Mouse (Mus musculus): Measurements from ENCODE around the gene A630095N17Rik. TPM values are rescaled to one million over a fixed set of nuclear protein-coding genes. Genes with fewer than 3 reads are reported as not detected.

A630095N17Rik gene
- polyA plus RNA-seq, 1 experiment from 2014 or later = not detected

GRCm38 (mm10) chr1:75255516-75256046 lies 23.7 kb upstream of the A630095N17Rik start:
- H3K4me2 ChIP-seq (ENCODE audit: low read length) = no peak overlapping the region
- H3K9me3 ChIP-seq (ENCODE audit: control insufficient read depth, low read length) = no peaks in the 10 kb centered on the region
- H3K4me3 ChIP-seq (ENCODE audit: control insufficient read depth in 1 of 2, insufficient read depth in 1 of 2, low read depth in 1 of 2, low read length in 2 of 2) = no peak overlapping the region
- 52% methylated on average over 10 of the region's 10 CpGs for WGBS
- H3K36me3 ChIP-seq (ENCODE audit: control insufficient read depth, insufficient read depth, low read length) = no peaks in the 10 kb centered on the region
- peaks cover 0 to 5% of the 10 kb centered on the region in 2 experiments; a peak in 1 of 4 replicates for H3K4me1 ChIP-seq (ENCODE audit: control insufficient read depth in 2 of 2, insufficient read depth in 2 of 2, low read length in 2 of 2)
- no peak overlapping the region for H3K9ac ChIP-seq (ENCODE audit: low read length)
- H3K27me3 ChIP-seq (ENCODE audit: control insufficient read depth, insufficient read depth, low read length) = no peaks in the 10 kb centered on the region
- H3K27ac ChIP-seq (replicated peaks in 1 of 2; ENCODE audit: control insufficient read depth in 1 of 2, insufficient read depth in 1 of 2, low read depth in 2 of 2, low read length in 2 of 2) = no peak overlapping the region
- no peak for ATAC-seq (ENCODE audit: insufficient number of reproducible peaks, insufficient read depth, low FRiP score, low read depth)

GRCm38 (mm10) chr1:75254625-75255013 lies 22.7 kb upstream of the A630095N17Rik start:
- no peaks in the 10 kb centered on the region for H3K9me3 ChIP-seq (ENCODE audit: control insufficient read depth, low read length)

GRCm38 (mm10) chr1:75253849-75254624 lies 22.1 kb upstream of the A630095N17Rik start:
- WGBS = 61% methylated on average over 16 of the region's 16 CpGs
- Histone ChIP-seq H3K4me1 (ENCODE audit: control insufficient read depth in 2 of 2, insufficient read depth in 2 of 2, low read length in 2 of 2) (peaks cover 6% of the 10 kb centered on the region in 2 experiments), H3K9me3 (ENCODE audit: control insufficient read depth, low read length) (no peaks in the 10 kb centered on the region), H3K27me3 (ENCODE audit: control insufficient read depth, insufficient read depth, low read length) (no peaks in the 10 kb centered on the region), H3K4me2 (ENCODE audit: low read length) (no peak overlapping the region), H3K4me3 (ENCODE audit: control insufficient read depth in 1 of 2, insufficient read depth in 1 of 2, low read depth in 1 of 2, low read length in 2 of 2) (no peak overlapping the region), H3K9ac (ENCODE audit: low read length) (no peak overlapping the region), H3K36me3 (ENCODE audit: control insufficient read depth, insufficient read depth, low read length) (no peaks in the 10 kb centered on the region), H3K27ac (replicated peaks in 1 of 2; ENCODE audit: control insufficient read depth in 1 of 2, insufficient read depth in 1 of 2, low read depth in 2 of 2, low read length in 2 of 2) (no peak overlapping the region)
- ATAC-seq (ENCODE audit: insufficient number of reproducible peaks, insufficient read depth, low FRiP score, low read depth) = no peak

More at GRCm38 (mm10) chr1:75254625-75255013, 22.7 kb upstream of the A630095N17Rik start:
- H3K4me2 ChIP-seq (ENCODE audit: low read length) = no peak overlapping the region
- ATAC-seq (ENCODE audit: insufficient number of reproducible peaks, insufficient read depth, low FRiP score, low read depth) = no peak
- H3K9ac ChIP-seq (ENCODE audit: low read length) = no peak overlapping the region
- no peak overlapping the region for H3K4me3 ChIP-seq (ENCODE audit: control insufficient read depth in 1 of 2, insufficient read depth in 1 of 2, low read depth in 1 of 2, low read length in 2 of 2)
- no peaks in the 10 kb centered on the region for H3K27me3 ChIP-seq (ENCODE audit: control insufficient read depth, insufficient read depth, low read length)
- peaks cover under 1 to 5% of the 10 kb centered on the region in 2 experiments; a peak in 2 of 4 replicates for H3K4me1 ChIP-seq (ENCODE audit: control insufficient read depth in 2 of 2, insufficient read depth in 2 of 2, low read length in 2 of 2)
- no peaks in the 10 kb centered on the region for H3K36me3 ChIP-seq (ENCODE audit: control insufficient read depth, insufficient read depth, low read length)
- whole genome bisulfite sequencing = 64% methylated on average over 8 of the region's 8 CpGs
- H3K27ac ChIP-seq (replicated peaks in 1 of 2; ENCODE audit: control insufficient read depth in 1 of 2, insufficient read depth in 1 of 2, low read depth in 2 of 2, low read length in 2 of 2) = no peak overlapping the region

DNA sequence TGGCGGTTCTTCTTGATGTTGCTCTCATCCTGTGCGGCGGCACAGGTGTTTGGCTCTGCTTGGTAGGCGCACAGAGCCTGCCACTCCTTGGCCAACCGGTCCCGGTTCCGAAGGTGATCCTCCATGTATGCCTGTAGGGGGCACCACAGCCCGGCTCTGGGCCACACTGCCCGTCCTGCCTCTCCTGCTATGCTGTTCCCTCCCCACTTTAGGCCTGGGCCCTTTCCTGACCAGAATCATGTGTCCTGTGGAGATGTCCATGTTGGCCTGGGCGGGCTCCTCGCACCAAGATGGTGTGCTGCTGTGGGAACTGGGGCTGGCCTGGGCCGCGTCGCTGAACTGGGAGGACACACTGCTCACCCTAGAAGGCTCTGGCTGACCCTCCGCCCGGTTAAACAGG lies 21.1 kb upstream of the A630095N17Rik start:
- Histone ChIP-seq H3K27ac (replicated peaks in 1 of 2; ENCODE audit: control insufficient read depth in 1 of 2, insufficient read depth in 1 of 2, low read depth in 2 of 2, low read length in 2 of 2) (no peak overlapping the region), H3K36me3 (ENCODE audit: control insufficient read depth, insufficient read depth, low read length) (no peaks in the 10 kb centered on the region), H3K9me3 (ENCODE audit: control insufficient read depth, low read length) (no peaks in the 10 kb centered on the region), H3K4me3 (ENCODE audit: control insufficient read depth in 1 of 2, insufficient read depth in 1 of 2, low read depth in 1 of 2, low read length in 2 of 2) (no peak overlapping the region), H3K4me2 (ENCODE audit: low read length) (no peak overlapping the region), H3K27me3 (ENCODE audit: control insufficient read depth, insufficient read depth, low read length) (no peaks in the 10 kb centered on the region), H3K4me1 (ENCODE audit: control insufficient read depth in 2 of 2, insufficient read depth in 2 of 2, low read length in 2 of 2) (peaks cover 14% of the 10 kb centered on the region in 2 experiments), H3K9ac (ENCODE audit: low read length) (no peak overlapping the region)
- WGBS = 64% methylated on average over 16 of the region's 16 CpGs
- ATAC-seq (ENCODE audit: insufficient number of reproducible peaks, insufficient read depth, low FRiP score, low read depth) = no peak

DNA sequence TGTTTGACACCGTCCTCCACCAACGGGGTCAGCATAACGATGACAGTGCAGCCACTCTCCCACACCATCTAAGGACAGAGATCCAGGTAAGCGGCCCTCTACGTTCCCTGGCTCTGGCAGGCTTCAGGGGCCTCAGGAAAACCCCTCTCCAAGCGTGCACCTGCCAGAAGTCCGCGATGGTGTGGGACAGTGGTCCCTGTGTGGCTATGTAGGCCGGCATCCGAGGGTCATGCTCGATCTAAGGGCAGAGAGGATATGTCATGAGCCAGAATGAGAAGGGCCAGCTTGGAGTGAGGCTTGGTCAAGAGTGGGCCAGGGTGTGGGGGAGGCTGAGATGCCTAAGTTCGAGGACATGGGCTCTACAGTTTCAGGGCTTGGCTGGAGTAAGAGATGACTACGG lies 20.4 kb upstream of the A630095N17Rik start:
- Histone ChIP-seq H3K4me2 (ENCODE audit: low read length) (no peak overlapping the region), H3K4me3 (ENCODE audit: control insufficient read depth in 1 of 2, insufficient read depth in 1 of 2, low read depth in 1 of 2, low read length in 2 of 2) (no peak overlapping the region), H3K36me3 (ENCODE audit: control insufficient read depth, insufficient read depth, low read length) (no peaks in the 10 kb centered on the region), H3K4me1 (ENCODE audit: control insufficient read depth in 2 of 2, insufficient read depth in 2 of 2, low read length in 2 of 2) (peaks cover 21 to 22% of the 10 kb centered on the region in 2 experiments), H3K27ac (replicated peaks in 1 of 2; ENCODE audit: control insufficient read depth in 1 of 2, insufficient read depth in 1 of 2, low read depth in 2 of 2, low read length in 2 of 2) (no peak overlapping the region), H3K27me3 (ENCODE audit: control insufficient read depth, insufficient read depth, low read length) (no peaks in the 10 kb centered on the region), H3K9me3 (ENCODE audit: control insufficient read depth, low read length) (no peaks in the 10 kb centered on the region), H3K9ac (ENCODE audit: low read length) (no peak overlapping the region)
- no peak for ATAC-seq (ENCODE audit: insufficient number of reproducible peaks, insufficient read depth, low FRiP score, low read depth)
- WGBS = 64% methylated on average over 13 of the region's 13 CpGs

- ATAC-seq (ENCODE audit: insufficient number of reproducible peaks, insufficient read depth, low FRiP score, low read depth) = 0 out of 2 replicates have a peak, but pooled peaks have one; percentile 18
- Histone ChIP-seq H3K4me3 (ENCODE audit: control insufficient read depth in 1 of 2, insufficient read depth in 1 of 2, low read depth in 1 of 2, low read length in 2 of 2) (peak overlapping the region; percentile 10; a peak in 2 of 4 replicates), H3K27me3 (ENCODE audit: control insufficient read depth, insufficient read depth, low read length) (no peaks in the 10 kb centered on the region), H3K36me3 (ENCODE audit: control insufficient read depth, insufficient read depth, low read length) (no peaks in the 10 kb centered on the region), H3K4me2 (ENCODE audit: low read length) (peak overlapping the region; percentile 58), H3K4me1 (ENCODE audit: control insufficient read depth in 2 of 2, insufficient read depth in 2 of 2, low read length in 2 of 2) (peaks cover 29 to 31% of the 10 kb centered on the region in 2 experiments), H3K9me3 (ENCODE audit: control insufficient read depth, low read length) (no peaks in the 10 kb centered on the region), H3K9ac (ENCODE audit: low read length) (peak overlapping the region; percentile 32; the same call in 1 of the 2 replicates), H3K27ac (replicated peaks in 1 of 2; ENCODE audit: control insufficient read depth in 1 of 2, insufficient read depth in 1 of 2, low read depth in 2 of 2, low read length in 2 of 2) (no peak overlapping the region)
- WGBS = 5% methylated on average over 22 of the region's 22 CpGs
Measured at GRCm38 (mm10) chr1:75251112-75251970, 19.4 kb upstream of the A630095N17Rik start.

DNA sequence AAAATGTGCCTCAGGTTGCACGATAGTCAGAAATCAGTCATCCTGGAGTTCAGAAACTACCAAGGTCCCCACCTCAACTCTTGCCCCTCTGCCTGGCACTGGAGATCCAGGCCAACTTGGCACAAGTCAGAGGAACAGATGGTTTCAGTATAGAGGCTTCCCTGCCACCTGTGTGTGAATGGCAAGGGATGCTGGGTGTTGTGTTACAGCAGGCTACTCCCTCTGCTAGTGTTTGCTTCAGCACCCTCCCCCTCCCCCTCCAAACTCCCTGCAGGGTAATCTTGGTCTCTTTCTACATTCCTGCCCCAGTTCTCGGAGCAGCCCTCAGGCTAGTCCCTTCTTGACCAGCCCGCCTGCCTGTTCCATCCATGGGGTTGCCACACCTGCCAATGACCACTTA lies 18.6 kb upstream of the A630095N17Rik start:
- Histone ChIP-seq H3K27ac (replicated peaks in 1 of 2; ENCODE audit: control insufficient read depth in 1 of 2, insufficient read depth in 1 of 2, low read depth in 2 of 2, low read length in 2 of 2) (no peak overlapping the region), H3K9ac (ENCODE audit: low read length) (no peak overlapping the region), H3K9me3 (ENCODE audit: control insufficient read depth, low read length) (no peaks in the 10 kb centered on the region), H3K4me3 (ENCODE audit: control insufficient read depth in 1 of 2, insufficient read depth in 1 of 2, low read depth in 1 of 2, low read length in 2 of 2) (no peak overlapping the region), H3K36me3 (ENCODE audit: control insufficient read depth, insufficient read depth, low read length) (no peaks in the 10 kb centered on the region), H3K27me3 (ENCODE audit: control insufficient read depth, insufficient read depth, low read length) (no peaks in the 10 kb centered on the region), H3K4me2 (ENCODE audit: low read length) (no peak overlapping the region), H3K4me1 (ENCODE audit: control insufficient read depth in 2 of 2, insufficient read depth in 2 of 2, low read length in 2 of 2) (peaks cover 29 to 31% of the 10 kb centered on the region in 2 experiments)
- WGBS = 78% methylated on average over 3 of the region's 3 CpGs
- no peak for ATAC-seq (ENCODE audit: insufficient number of reproducible peaks, insufficient read depth, low FRiP score, low read depth)

Measured in heart, embryonic 14.5 days (tissue).